Mouse (Mus musculus): ENCODE data around the gene Ttc34. TPM values are rescaled to one million over a fixed set of nuclear protein-coding genes. Genes with fewer than 3 reads are reported as not detected.

Ttc34 gene
- polyA plus RNA-seq (2012; rRNA removed), result 0.14 and 0.19 TPM in 2 replicates

GRCm38 (mm10) chr4:154837170-154837569 is at the start of gene Ttc34:
TSS of gene Ttc34 (plus strand) at chr4:154837459.

GRCm38 (mm10) chr4:154869440-154869839 is 32.2 kb downstream of the Ttc34 start, which contains the start of gene Mmel1:
TSS of gene Mmel1 (plus strand) at chr4:154869585.

GRCm38 (mm10) chr4:154898506-154899446 is 61.5 kb downstream of the Ttc34 start, which contains the start of gene Fam213b:
TSS of gene Fam213b (minus strand) at chr4:154899135.

Other genes starting within 250 kb of the Ttc34 start
- 7.6 and 11.9 TPM in 2 replicates for gene Prdm16, start 200.6 kb upstream of the Ttc34 start, polyA plus RNA-seq (2012; rRNA removed)
- gene Actrt2, start 169.6 kb upstream of the Ttc34 start, polyA plus RNA-seq (2012; rRNA removed), result not detected in 2 replicates
- gene Mmel1, start 32.1 kb downstream of the Ttc34 start, polyA plus RNA-seq (2012; rRNA removed), result 0.23 TPM in 1 of 2 replicates, not detected in the other
- gene Fam213b, start 61.7 kb downstream of the Ttc34 start, polyA plus RNA-seq (2012; rRNA removed), result 13.5 and 17.0 TPM in 2 replicates
- gene Tnfrsf14, start 91.1 kb downstream of the Ttc34 start, polyA plus RNA-seq (2012; rRNA removed), result 57.2 and 61.1 TPM in 2 replicates
- 0.17 and 0.54 TPM in 2 replicates for gene Hes5, start 123.5 kb downstream of the Ttc34 start, polyA plus RNA-seq (2012; rRNA removed)
- 30.0 and 40.2 TPM in 2 replicates for gene Pank4, start 126.7 kb downstream of the Ttc34 start, polyA plus RNA-seq (2012; rRNA removed)
- 107 and 113 TPM in 2 replicates for gene Plch2, start 219.3 kb downstream of the Ttc34 start, polyA plus RNA-seq (2012; rRNA removed)
- gene Pex10, start 229.6 kb downstream of the Ttc34 start, polyA plus RNA-seq (2012; rRNA removed), result 16.7 and 24.8 TPM in 2 replicates
- gene Rer1, start 248.9 kb downstream of the Ttc34 start, polyA plus RNA-seq (2012; rRNA removed), result 91.5 and 122 TPM in 2 replicates
- gene Morn1, start 249.1 kb downstream of the Ttc34 start, polyA plus RNA-seq (2012; rRNA removed), result 5.7 and 6.6 TPM in 2 replicates

Measured in colon, adult 2 months (tissue).